Comparison of ENCODE assay signal across 9 mouse cellular contexts in the genomic region with DNA sequence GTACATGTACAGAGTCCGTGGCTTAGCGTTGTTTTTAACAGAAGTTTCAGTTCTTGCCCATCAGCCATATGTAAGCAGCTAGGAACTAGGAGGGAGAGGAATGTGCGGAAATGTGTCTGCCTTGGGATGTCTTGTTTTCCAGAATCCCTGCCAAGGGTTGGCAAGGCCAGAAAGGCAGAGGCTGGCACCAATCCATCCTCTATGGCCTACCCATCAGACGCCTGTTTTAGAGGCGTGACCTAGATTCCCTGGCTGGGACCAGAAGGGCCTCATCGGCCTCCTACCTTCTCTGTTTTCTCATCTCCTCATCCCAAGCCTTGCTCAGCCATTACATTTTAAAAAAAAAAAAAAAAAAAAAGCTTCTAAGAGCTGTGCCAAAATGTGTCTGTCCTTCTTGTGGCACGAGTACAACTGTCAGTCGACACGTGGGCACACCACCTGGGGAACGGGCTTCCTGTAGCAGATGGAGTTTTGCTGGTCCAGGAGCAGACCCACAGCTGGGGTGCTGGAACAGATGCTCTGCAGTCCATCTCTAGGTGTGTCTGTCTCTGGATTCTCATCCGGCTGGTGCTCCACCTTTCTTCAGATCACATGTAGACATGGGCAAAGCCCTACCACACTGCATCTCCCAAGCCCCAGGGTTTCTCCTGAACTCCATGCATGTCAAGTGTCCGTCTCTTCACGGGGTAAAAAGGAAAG.
DNase-seq lines count a peak whose midpoint lies in the region; ATAC-seq lines count a peak whose summit lies in the region.
"Had no signal": no experiment of that assay in that cellular context is flagged by ENCODE, and none has a peak within 500 bp of the region (broad histone marks: within the 10 kb centered on the region; RNA-seq: fewer than 3 reads in every experiment).

No protein-coding gene starts in this region.

- no peaks in the 10 kb centered on the region for H3K9me3 ChIP-seq in embryonic facial prominence, embryonic 13.5 days
- 0 out of 2 replicates have a peak, but pooled peaks cover 2% of the 10 kb centered on the region for H3K9me3 ChIP-seq in embryonic facial prominence, embryonic 10.5 days
- no peaks in the 10 kb centered on the region for H3K9me3 ChIP-seq in midbrain, embryonic 14.5 days (ENCODE audit: control insufficient read depth, low read length)
- H3K9me3 ChIP-seq in midbrain, embryonic 10.5 days (replicated peaks) = no peaks in the 10 kb centered on the region
- no peaks in the 10 kb centered on the region for H3K9me3 ChIP-seq in liver, embryonic 11.5 days (ENCODE audit: control insufficient read depth, low read length)
- H3K9me3 ChIP-seq: neural tube, embryonic 12.5 days had no signal

- ATAC-seq in embryonic facial prominence, embryonic 13.5 days (ENCODE audit: insufficient number of reproducible peaks, insufficient read depth, low FRiP score, low TSS enrichment, low read depth) = no peak
- no peak; the same call in 1 of the 2 replicates for ATAC-seq in midbrain, embryonic 14.5 days (ENCODE audit: low FRiP score, low TSS enrichment)
- no peak for ATAC-seq in liver, embryonic 11.5 days (replicated peaks; ENCODE audit: low FRiP score)

- H3K27ac ChIP-seq in embryonic facial prominence, embryonic 13.5 days = peak overlapping the region; percentile 45; the same call in 1 of the 2 replicates
- no peak overlapping the region for H3K27ac ChIP-seq in embryonic facial prominence, embryonic 10.5 days (replicated peaks)
- H3K27ac ChIP-seq in midbrain, embryonic 14.5 days (replicated peaks; ENCODE audit: low read depth, low read length) = no peak overlapping the region
- H3K27ac ChIP-seq in midbrain, embryonic 10.5 days (replicated peaks) = no peak overlapping the region
- H3K27ac ChIP-seq in liver, embryonic 11.5 days (ENCODE audit: low read depth, low read length) = no peak overlapping the region
- H3K27ac ChIP-seq: neural tube, embryonic 12.5 days had no signal

- H3K4me2 ChIP-seq in embryonic facial prominence, embryonic 13.5 days = no peak overlapping the region
- no peak overlapping the region for H3K4me2 ChIP-seq in midbrain, embryonic 14.5 days (ENCODE audit: low read length)
- no peak overlapping the region for H3K4me2 ChIP-seq in liver, embryonic 11.5 days
- H3K4me2 ChIP-seq: neural tube, embryonic 12.5 days had no signal

- no peak for DNase-seq in embryonic facial prominence, embryonic 10.5 days (ENCODE audit: low spot score)
- peak; percentile 57 for DNase-seq in midbrain, embryonic 14.5 days
- DNase-seq in midbrain, embryonic 10.5 days (ENCODE audit: low spot score) = no peak
- DNase-seq in gastrocnemius, postnatal 25 days = peak; percentile 22
- peak; percentile 18 for DNase-seq in ovary, postnatal 14 days (ENCODE audit: low spot score)
- no peak for DNase-seq in layer of hippocampus, postnatal 36 days
- DNase-seq in liver, embryonic 11.5 days (ENCODE audit: low spot score) = no peak

- H3K27me3 ChIP-seq in embryonic facial prominence, embryonic 13.5 days = no peaks in the 10 kb centered on the region
- H3K27me3 ChIP-seq in embryonic facial prominence, embryonic 10.5 days (replicated peaks; ENCODE audit: low read depth, poor library complexity, severe bottlenecking) = no peaks in the 10 kb centered on the region
- no peaks in the 10 kb centered on the region for H3K27me3 ChIP-seq in midbrain, embryonic 14.5 days (ENCODE audit: control insufficient read depth, insufficient read depth, low read length)
- no peaks in the 10 kb centered on the region for H3K27me3 ChIP-seq in midbrain, embryonic 10.5 days (ENCODE audit: low read depth, poor library complexity, severe bottlenecking)
- H3K27me3 ChIP-seq in liver, embryonic 11.5 days (replicated peaks; ENCODE audit: control insufficient read depth, insufficient read depth, low read length) = no peaks in the 10 kb centered on the region
- H3K27me3 ChIP-seq: neural tube, embryonic 12.5 days had no signal

- 0 out of 2 replicates have a peak, but pooled peaks cover 3% of the 10 kb centered on the region for H3K36me3 ChIP-seq in embryonic facial prominence, embryonic 13.5 days
- peaks cover 5% of the 10 kb centered on the region for H3K36me3 ChIP-seq in embryonic facial prominence, embryonic 10.5 days (replicated peaks)
- no peaks in the 10 kb centered on the region for H3K36me3 ChIP-seq in midbrain, embryonic 14.5 days (ENCODE audit: control insufficient read depth, insufficient read depth, low read length)
- H3K36me3 ChIP-seq in midbrain, embryonic 10.5 days = peaks cover 3% of the 10 kb centered on the region; the same call in 1 of the 2 replicates
- H3K36me3 ChIP-seq in liver, embryonic 11.5 days (ENCODE audit: control insufficient read depth, insufficient read depth, low read length) = no peaks in the 10 kb centered on the region
- H3K36me3 ChIP-seq: neural tube, embryonic 12.5 days had no signal

- H3K9ac ChIP-seq in embryonic facial prominence, embryonic 13.5 days = no peak overlapping the region
- no peak overlapping the region for H3K9ac ChIP-seq in midbrain, embryonic 14.5 days (replicated peaks; ENCODE audit: low read length)
- H3K9ac ChIP-seq in liver, embryonic 11.5 days (ENCODE audit: low read depth, low read length) = no peak overlapping the region
- H3K9ac ChIP-seq: neural tube, embryonic 12.5 days had no signal

- H3K4me3 ChIP-seq in embryonic facial prominence, embryonic 13.5 days = no peak overlapping the region
- no peak overlapping the region for H3K4me3 ChIP-seq in embryonic facial prominence, embryonic 10.5 days
- H3K4me3 ChIP-seq in midbrain, embryonic 14.5 days (replicated peaks; ENCODE audit: low read depth, low read length) = no peak overlapping the region
- no peak overlapping the region for H3K4me3 ChIP-seq in midbrain, embryonic 10.5 days
- H3K4me3 ChIP-seq in liver, embryonic 11.5 days (ENCODE audit: low read depth, low read length) = no peak overlapping the region
- H3K4me3 ChIP-seq: neural tube, embryonic 12.5 days had no signal

- H3K4me1 ChIP-seq in embryonic facial prominence, embryonic 13.5 days = peaks cover 3% of the 10 kb centered on the region; the same call in 1 of the 2 replicates
- H3K4me1 ChIP-seq in embryonic facial prominence, embryonic 10.5 days = peaks cover 10% of the 10 kb centered on the region
- peaks cover 1% of the 10 kb centered on the region; the same call in 1 of the 2 replicates for H3K4me1 ChIP-seq in midbrain, embryonic 14.5 days (ENCODE audit: control insufficient read depth, insufficient read depth, low read length)
- peaks cover 7% of the 10 kb centered on the region for H3K4me1 ChIP-seq in midbrain, embryonic 10.5 days
- H3K4me1 ChIP-seq in liver, embryonic 11.5 days (replicated peaks; ENCODE audit: control insufficient read depth, insufficient read depth, low read length) = no peaks in the 10 kb centered on the region

- WGBS in embryonic facial prominence, embryonic 13.5 days = 81% methylated on average over 13 of the region's 13 CpGs
- whole genome bisulfite sequencing in embryonic facial prominence, embryonic 10.5 days = 93% methylated on average over 13 of the region's 13 CpGs
- 91% methylated on average over 13 of the region's 13 CpGs for WGBS in midbrain, embryonic 14.5 days
- WGBS in midbrain, embryonic 10.5 days = 91% methylated on average over 13 of the region's 13 CpGs
- 90% methylated on average over 13 of the region's 13 CpGs for WGBS in liver, embryonic 11.5 days

Comparison
In these comparisons a context has a peak if more than half of its experiments do, and no peak if none do; other contexts are left out.
1. DNase-seq: peak in midbrain, embryonic 14.5 days (single experiment), gastrocnemius, postnatal 25 days (single experiment) and ovary, postnatal 14 days (single experiment); none in embryonic facial prominence, embryonic 10.5 days (single experiment), midbrain, embryonic 10.5 days (single experiment), layer of hippocampus, postnatal 36 days (0 of 2) and liver, embryonic 11.5 days (single experiment).